Mouse (Mus musculus) cerebellum, adult 9-10 months (tissue): ENCODE measurements around the gene Rsph1.

Experiments
- DNase-seq: peaks from one replicate; pipeline ENCODE4 v3.0.0; 2022

The Rsph1 gene

GRCm38 (mm10) chr17:31300736-31301135 lies 23.6 kb upstream of the Rsph1 start:
- no peak for DNase-seq

DNA sequence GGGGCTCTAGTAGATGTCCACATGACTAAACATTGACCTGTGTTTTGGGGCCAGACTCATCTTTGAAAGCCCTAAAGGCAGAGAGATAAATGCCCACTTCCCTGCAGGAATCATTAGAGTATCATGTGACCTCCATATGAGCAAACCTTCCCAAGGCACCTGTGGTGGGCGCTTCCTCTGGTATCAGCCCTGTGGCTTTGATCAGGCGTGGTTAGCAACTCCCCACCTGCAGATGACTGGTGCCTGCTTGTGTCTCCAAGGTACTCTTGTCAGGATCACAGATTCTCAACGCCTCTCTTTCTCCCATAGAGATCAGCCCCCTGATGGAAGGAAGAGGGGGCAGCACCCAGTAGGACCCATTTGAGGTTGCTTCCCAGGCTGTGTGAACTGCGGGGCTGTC lies 22.8 kb upstream of the Rsph1 start:
- no peak for DNase-seq

DNA sequence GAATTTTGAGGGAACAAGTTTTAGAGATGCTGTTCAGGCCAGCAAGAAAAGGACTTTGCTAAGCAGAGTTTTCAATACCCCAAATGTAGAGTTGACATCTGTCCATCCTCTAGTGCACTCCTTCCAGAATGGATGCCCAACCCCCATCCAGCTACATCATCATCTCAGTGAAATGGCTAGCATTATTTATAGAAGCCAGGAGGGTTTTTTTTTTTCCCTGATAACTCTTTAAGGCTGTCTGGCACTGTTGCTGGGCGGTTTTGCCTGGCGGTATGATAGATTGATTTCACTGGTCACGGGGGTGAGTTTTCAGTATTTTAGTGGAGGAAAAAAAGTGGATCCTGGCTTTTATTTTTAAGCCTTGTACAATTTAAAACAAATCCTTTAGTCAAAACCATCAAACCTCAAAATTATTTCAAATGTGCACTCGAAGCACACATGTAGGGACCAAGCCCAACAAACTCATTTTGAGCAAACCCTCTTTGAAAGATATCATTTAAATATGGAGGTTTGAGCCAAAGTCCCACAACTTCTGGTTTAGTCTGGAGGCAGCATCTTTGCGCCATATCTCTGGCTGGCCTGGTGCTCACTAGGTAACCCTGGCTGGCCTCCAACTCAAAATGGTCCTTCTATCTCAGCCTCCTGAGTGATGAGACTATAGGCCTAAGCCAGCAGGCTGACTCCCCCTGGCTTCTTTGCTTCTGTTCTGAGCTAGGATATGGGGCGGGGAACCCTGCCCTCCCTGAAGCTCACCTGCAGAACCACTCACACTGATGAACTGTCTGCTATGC lies 21.4 kb upstream of the Rsph1 start:
- no peak for DNase-seq

- no peak for DNase-seq
Observed at GRCm38 (mm10) chr17:31297521-31297939, 20.3 kb upstream of the Rsph1 start.

- peak; percentile 51 for DNase-seq
Observed at GRCm38 (mm10) chr17:31295892-31296781, 19.0 kb upstream of the Rsph1 start.

- no peak for DNase-seq
Observed at GRCm38 (mm10) chr17:31295215-31295891, 18.2 kb upstream of the Rsph1 start.

- no peak for DNase-seq
Observed at GRCm38 (mm10) chr17:31294363-31295214, 17.4 kb upstream of the Rsph1 start.

- DNase-seq = no peak
Observed at GRCm38 (mm10) chr17:31290859-31291258, 13.7 kb upstream of the Rsph1 start.

DNA sequence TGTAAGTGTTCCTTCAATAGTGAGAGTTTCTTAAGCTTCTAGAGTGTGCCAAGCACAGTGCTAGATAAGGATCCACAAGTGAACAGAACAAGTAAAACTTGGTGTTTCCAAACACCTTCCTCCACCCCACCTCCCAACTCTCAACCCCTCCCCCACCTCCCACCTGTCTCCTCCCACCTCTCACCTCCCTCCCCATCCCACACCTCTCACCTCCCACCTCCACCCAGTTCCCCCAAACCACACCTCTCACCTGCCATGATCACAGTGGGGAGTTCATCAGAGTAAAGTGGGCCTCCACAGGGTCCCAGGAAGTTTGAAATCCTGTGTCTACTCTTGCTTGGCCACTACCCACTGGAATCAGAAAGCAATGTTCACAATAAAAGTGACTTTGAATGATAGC lies 13.1 kb upstream of the Rsph1 start:
- DNase-seq = no peak

GRCm38 (mm10) chr17:31288999-31289726 lies 12.0 kb upstream of the Rsph1 start:
- DNase-seq = no peak

DNA sequence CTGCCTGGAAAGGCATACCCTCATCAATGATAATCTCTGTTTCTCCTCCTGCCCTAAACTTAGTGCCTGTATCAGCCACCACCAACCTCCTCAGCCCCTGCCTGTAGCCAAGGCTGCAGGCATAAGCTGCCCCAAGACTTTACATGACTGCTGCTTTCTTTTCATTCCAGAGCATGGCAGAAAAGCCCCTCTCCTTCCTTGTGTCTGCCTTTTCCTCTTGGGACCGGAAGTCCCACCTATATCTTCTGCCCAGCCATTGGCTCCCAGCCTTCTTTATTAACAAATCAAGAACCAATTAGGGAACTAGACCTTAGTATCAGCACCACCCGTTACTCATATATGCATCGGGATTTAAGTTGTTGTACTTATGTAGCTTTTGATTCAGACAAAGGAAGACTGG lies 10.0 kb upstream of the Rsph1 start:
- no peak for DNase-seq

- DNase-seq = no peak
Observed at GRCm38 (mm10) chr17:31286492-31286891, 9.3 kb upstream of the Rsph1 start, which contains the start of gene Slc37a1. Gene Slc37a1 (plus strand): TSS chr17:31286792.

DNA sequence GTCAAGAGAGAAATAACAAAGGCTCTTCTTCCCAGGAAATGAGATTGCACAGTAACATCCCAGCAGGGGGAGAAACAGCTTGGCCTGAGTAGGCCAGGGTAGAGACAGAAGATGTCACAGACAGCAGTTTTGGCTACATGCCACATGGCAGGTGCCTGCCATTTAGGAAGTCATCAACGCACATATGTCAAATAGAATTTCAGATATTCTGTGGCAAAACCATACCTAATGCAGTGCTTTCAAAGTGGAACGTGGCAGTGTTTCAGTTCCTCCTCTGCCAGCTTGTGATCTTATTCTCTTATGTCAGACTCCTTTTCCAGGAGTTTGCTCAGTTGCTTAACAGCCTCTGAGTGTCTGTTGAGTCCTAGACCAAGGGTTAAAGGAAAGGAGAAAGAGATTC lies 8.7 kb upstream of the Rsph1 start:
- no peak for DNase-seq

GRCm38 (mm10) chr17:31282687-31283053 lies 5.5 kb upstream of the Rsph1 start:
- no peak for DNase-seq

- no peak for DNase-seq
Observed at GRCm38 (mm10) chr17:31281830-31282686, 4.9 kb upstream of the Rsph1 start.

DNA sequence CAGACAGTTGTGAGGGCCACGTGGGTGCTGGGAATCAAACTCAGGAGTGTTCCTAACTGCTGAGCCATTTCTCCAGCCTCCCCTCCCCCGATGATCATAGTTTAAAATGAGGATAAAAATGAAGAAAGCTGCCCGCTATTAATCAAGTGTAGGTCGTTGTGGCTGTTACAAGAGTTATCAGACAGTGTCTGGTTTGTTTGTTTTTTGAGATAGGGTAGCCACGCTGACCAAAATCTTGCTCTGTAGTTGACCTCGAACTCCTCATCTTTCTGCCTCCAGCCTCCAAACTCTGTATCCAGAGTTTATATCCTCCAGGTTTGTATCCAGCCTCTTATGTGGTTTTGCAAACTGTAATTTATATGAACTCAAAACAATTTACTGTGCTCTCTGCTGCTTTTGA lies 3.1 kb upstream of the Rsph1 start:
- DNase-seq = no peak

- no peak for DNase-seq
Observed at GRCm38 (mm10) chr17:31279541-31279940, 2.4 kb upstream of the Rsph1 start.

DNA sequence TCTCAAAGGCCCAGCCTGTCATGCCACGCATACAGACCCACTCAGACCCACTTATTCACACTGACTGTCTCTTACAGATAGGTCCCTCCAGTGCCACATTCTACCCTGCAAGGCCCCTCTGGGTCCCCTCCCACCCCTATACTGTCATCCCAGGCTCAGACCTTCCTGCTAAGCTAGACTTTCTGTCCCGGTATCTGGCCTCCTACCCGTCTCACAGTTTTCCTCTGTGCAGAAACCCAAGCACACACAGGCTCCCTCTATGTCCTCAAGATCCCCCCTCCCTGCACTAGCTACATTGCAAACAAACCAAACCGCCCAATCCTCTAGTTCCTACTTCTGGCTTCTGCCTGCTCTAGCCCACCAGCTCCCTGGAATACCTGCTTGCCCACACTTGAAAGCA lies 748 bp upstream of the Rsph1 start:
- no peak for DNase-seq

DNA sequence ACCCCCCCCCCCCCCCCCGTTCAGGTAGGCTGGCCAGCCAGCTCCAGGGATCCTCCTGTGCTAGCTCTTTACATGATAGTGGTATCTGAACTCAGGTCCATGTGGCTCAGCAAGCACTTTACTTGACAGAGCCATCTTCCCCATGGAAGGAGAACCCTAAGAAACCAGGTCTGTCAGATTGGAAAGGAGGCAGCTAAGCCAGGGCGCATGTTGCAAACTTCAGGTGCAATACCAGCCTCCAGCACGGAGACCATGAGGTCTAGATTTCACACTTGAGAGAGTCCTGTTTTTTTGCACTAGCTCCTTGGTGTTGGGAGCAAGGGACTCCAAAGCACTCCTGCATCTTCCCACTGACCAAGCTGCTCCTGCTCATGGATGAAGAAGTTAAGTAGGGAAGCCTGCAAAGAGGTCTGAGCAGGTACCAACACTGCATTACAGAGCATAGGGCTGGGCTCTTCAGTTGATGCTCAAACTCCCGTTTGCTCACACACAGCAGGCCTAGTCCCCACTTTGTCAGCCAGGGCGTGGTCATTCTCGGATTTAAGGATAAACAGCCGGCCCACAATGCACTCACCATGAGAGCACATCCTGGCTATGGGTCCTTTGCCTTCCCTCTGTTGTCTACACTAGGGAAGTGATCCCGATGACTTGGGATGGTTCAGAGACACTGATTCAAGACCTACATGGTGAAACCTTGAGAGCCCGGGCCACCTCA lies 819 bp downstream of the Rsph1 start:
- no peak for DNase-seq

- no peak for DNase-seq
Observed at GRCm38 (mm10) chr17:31275181-31275580, 2.0 kb downstream of the Rsph1 start.
